Mouse (Mus musculus): Measurements from ENCODE around the gene Gm20388.

GRCm38 (mm10) chr8:122006688-122007484, 2096.2 kb downstream of the Gm20388 start:
- TF ChIP-seq CTCF (IDR thresholded peaks at IDR 0.05; ENCODE audit: low read depth) (no peak), EP300 (IDR thresholded peaks at IDR 0.05; ENCODE audit: low read depth) (no peak)

All from liver, embryonic 14.5 days (tissue).